Mouse (Mus musculus) heart, postnatal 36 days (tissue): ENCODE data around the gene Myo5c. TPM values are rescaled to one million over a fixed set of nuclear protein-coding genes. Genes with fewer than 3 reads are reported as not detected.

Experiments used
- DNase-seq, 2 experiments: peaks; one replicate each; pipeline ENCODE4 v3.0.0; 2021 to 2022
- intact Hi-C: fragments of 180-260 bp; cut with DNase I; formaldehyde crosslinking; loops from one replicate; pipeline ENCODE4 v1.15.1; 2025
- total RNA-seq, 2 experiments: library from RNA; stranded (reverse); gene quantifications; 2 replicates each; pipeline ENCODE4 v1.2.3; 2021

The Myo5c gene
- total RNA-seq, 2 experiments from 2014 or later: 5.2 to 6.7 TPM

DNA sequence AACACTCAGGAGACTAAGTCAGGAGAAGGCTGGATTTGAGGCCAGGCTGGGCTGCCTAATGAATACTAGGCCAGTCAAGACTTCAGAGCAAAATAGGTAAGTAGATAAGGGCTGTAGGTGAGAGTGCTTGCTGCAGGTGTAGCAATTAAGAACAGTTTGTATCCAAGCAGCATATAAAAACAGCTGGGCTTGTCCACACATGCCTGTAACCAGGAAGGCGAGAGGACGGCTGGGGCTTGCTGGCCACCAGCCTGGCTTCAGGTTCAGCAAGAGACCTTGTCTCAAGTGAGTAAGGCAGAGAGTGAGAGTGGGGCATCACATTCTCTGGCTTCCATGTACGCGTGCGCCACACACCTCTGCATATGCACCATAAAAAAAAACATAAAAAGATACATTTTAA, 42.7 kb downstream of the Myo5c start:
- intact Hi-C loops: no loop called here
- DNase-seq: no peak

GRCm38 (mm10) chr9:75275051-75275450, 43.2 kb downstream of the Myo5c start:
- no peak for DNase-seq
- intact Hi-C loops: no loop called here

DNA sequence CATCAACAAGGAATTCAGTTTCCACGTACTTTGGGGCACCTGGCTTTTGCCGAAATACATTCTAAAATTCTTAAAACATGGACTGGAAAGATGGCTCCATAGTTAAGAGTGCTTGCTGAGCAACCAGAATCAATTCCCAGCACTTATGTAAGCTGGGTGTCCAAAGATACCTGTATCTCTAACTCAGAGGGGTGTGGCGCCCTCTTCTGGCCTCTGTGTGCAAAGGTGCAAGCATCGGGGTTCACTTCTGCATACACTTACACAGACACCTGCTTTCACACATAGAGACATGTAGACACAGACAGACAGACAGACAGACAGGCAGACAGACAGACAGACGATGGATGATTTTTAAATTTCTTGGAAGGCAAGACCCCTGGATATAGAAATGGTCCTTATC, 49.0 kb downstream of the Myo5c start:
- DNase-seq: peak; percentile 31 to 36
- intact Hi-C loops: loop anchor here (5.0 kb wide), 1 partner anchor 229 kb away; no protein-coding TSS in a partner anchor

DNA sequence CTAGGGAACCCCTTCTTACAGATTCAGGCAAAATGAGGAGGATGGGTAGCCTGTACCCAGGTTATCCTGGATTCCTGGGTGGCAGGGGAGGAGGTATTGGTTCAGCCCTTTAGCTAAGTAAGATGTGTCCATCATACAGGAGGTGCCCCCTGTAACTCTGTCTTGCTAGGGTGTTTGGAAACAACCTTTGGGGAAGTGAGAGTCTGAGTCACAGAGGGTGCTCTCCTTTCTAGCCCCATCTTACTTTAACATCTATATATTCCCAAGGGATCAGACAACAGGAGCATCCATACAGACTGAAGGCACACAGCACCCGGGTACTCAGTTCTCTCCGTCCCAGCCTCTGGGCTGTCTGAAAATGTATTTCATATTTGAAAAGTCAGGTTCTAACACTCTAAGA, 50.4 kb downstream of the Myo5c start:
- intact Hi-C loops: loop anchor here (2.0 to 5.0 kb wide), 2 partner anchors 230 to 377 kb away; no protein-coding TSS in a partner anchor
- no peak for DNase-seq

DNA sequence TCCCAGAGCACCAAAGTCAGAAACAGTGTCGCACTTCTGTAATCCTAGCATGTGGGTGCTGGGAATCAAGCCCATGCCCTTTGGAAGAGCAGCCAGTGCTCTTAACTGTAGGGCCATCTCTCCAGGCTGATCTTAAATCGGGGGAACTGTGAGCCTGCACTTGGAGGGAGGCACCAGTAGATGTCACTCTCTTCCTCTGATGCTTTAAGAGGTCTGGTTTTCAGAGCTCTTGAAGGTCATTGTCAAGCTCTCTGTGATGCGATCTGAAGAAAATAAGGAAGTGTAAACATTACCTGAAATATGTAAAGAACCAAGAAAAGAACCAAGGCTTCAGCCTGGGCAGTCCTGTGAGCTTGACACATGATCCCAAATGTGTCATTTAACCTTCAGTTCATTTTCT, 51.0 kb downstream of the Myo5c start:
- DNase-seq: peak; percentile 24 to 33
- intact Hi-C loops: loop anchor here (2.0 to 5.0 kb wide), 2 partner anchors 231 to 378 kb away; no protein-coding TSS in a partner anchor

- intact Hi-C loops: loop anchor here (2.0 to 5.0 kb wide), 2 partner anchors 231 to 379 kb away; no protein-coding TSS in a partner anchor
- no peak for DNase-seq
Measured at GRCm38 (mm10) chr9:75283636-75284035, 51.8 kb downstream of the Myo5c start.

- no peak for DNase-seq
- intact Hi-C loops: no loop called here
Measured at GRCm38 (mm10) chr9:75285363-75285762, 53.5 kb downstream of the Myo5c start.

- DNase-seq: no peak
- intact Hi-C loops: no loop called here
Measured at GRCm38 (mm10) chr9:75287636-75288035, 55.8 kb downstream of the Myo5c start.

GRCm38 (mm10) chr9:75289545-75289944, 57.7 kb downstream of the Myo5c start:
- DNase-seq: peak; percentile 13 to 17
- intact Hi-C loops: no loop called here

DNA sequence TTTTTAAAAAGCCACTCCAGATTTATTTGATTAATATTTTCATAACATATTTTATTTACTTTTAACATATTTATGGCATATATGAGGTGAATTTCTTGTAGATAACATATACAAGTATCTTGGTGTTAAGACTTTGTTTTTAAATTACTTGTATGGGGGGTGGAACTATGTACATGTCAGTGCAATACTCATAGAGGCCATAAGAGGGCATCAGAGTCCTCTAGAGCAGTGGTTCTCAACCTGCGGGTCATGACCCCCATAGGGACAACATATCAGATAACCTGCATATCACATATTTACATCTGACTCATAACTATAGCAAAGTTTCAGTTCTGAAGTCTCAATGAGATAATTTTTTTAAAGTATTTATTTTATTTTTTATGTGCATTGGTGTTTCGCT, 67.5 kb downstream of the Myo5c start:
- DNase-seq: no peak
- intact Hi-C loops: no loop called here

- DNase-seq: no peak
- intact Hi-C loops: no loop called here
Measured at GRCm38 (mm10) chr9:75303033-75303432, 71.2 kb downstream of the Myo5c start.

GRCm38 (mm10) chr9:75303701-75304261, 72.0 kb downstream of the Myo5c start:
- intact Hi-C loops: no loop called here
- DNase-seq: no peak

GRCm38 (mm10) chr9:75304286-75304685, 72.5 kb downstream of the Myo5c start:
- no peak for DNase-seq
- intact Hi-C loops: no loop called here

DNA sequence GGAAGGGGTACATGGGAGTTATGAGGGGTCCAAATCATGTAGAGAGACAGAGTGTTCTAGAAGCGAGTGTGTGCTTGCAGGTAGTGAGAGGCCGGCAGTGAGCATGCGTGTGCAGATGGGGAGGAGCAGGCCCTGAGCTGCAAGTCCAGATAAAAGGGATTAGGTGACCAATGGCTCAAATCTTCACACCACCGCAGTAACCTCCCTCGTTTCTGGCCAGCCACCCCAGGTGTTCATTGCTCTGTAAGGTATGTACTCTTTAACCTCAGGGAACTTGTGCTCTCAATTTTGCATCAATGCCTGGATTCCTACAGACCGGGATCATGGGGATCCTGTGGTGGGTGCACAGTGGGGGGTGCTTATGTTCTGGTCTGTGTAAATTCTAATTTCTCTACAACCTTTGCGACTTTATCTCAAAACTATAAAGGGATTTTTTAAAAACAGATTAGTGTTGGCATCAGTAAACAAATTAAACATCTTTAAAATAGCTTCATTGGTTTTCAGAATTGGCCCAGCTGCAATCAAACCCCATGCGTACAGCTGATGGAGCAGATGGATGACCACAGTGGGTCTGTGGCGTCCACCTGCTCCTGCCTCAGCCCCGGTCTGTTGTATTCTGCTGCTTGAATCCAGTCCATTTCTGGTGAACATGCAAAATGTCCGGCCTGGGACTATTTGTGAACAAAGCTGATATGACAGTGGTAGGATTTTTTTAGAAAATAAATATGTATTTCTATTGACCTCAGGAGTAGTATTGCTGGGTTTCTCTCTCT, 74.5 kb downstream of the Myo5c start, which contains the start of gene Gnb5:
Gnb5 (plus strand) TSS at position 163 of the 773 bp plus-strand sequence.
- intact Hi-C loops: no loop called here
- no peak for DNase-seq

GRCm38 (mm10) chr9:75307015-75307414, 75.2 kb downstream of the Myo5c start:
- intact Hi-C loops: no loop called here
- DNase-seq: no peak

- intact Hi-C loops: no loop called here
- DNase-seq: no peak
Measured at GRCm38 (mm10) chr9:75308621-75309020, 76.8 kb downstream of the Myo5c start.

DNA sequence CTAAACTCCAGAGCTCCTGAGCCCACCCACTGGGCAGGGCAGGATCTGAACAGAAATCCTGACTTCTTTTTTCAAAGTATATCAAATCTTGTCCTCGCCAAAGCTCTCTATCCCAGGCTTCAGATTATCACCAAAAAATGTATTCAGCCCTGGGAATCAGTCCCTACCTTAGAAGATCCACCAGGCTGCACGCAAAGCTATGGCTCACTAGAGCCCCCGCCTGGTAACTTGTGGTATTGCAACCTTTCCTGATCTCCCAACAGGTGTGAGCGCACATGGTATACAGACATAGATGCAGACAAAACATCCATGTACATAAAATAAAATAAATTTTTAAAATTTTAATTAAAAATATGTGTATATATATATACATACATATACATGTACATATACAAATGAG, 80.2 kb downstream of the Myo5c start:
- intact Hi-C loops: no loop called here
- peak; percentile 75 to 86 for DNase-seq

DNA sequence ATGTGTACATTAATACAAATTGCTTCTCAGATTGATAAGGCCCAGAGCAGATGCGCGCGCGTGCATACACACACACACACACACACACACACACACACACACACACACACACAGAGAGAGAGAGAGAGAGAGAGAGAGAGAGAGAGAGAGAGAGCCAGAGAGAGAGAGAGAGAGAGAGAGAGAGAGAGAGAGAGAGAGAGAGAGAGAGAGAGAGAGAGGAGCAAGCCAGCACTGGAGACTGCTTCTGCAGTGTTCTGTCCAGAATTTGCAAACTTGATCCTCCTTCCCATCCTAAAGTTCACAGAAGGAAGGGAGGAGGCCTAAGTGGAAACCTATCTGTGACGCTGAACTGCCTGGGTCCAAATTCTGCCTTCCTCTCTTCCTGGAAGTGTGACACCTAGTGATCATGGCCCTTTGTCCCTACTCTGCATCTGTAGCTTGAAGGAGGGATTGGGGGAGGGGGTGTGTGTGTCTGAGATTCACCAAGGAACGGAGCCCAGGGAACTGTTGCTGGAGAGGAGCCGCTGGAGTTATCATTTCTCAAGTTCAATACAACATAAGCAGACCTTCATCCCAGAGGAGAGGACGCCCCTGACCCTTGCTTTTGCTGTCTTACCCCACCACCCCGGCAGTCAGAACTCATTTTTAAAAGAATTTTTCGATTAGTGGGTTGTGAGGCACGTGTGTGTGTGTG, 81.5 kb downstream of the Myo5c start:
- intact Hi-C loops: no loop called here
- DNase-seq: no peak

DNA sequence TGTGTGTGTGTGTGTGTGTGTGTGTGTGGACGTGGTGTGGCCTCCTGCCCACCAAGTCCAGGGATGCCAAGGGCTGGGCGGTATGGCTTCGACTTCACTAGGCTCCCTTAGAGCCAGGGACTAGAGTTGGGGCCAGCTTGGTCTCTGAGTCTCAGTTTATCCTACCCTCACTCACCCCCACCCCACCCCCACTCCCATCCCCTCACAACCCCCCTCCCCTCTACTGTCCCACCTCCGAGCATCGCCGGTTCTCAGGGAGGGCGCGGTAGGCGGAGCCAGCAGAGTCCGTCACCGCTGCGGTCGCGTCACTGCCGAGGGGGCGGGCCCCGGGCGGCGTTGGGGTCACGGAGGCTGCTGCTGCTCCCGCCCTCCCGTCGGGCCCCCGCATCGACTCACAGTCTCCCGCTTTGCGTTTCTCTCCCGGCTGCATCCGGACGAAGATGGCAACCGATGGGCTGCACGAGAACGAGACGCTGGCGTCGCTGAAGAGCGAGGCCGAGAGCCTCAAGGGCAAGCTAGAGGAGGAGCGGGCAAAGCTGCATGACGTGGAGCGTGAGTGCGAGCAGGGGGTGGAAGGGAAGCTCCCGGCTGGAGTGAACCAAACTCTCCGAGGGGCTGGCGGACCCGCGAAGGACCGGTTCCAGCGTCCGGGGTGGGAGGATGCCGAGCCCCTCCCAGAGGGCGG, 82.2 kb downstream of the Myo5c start:
- intact Hi-C loops: no loop called here
- DNase-seq: peak; percentile 84 to 86

GRCm38 (mm10) chr9:75314517-75315105, 82.8 kb downstream of the Myo5c start:
- intact Hi-C loops: no loop called here
- peak in 1 of 2 experiments; percentile 6 for DNase-seq
